Mouse (Mus musculus) thymus, postnatal 25 days (tissue): ENCODE measurements around the gene Idnk.
"Not testable (repeated sequence)": the region's sequence is repeated elsewhere in the genome, so short reads cannot be mapped to it uniquely, and the experiment has no call there.

Experiments
- DNase-seq: peaks from one replicate; pipeline ENCODE4 v3.0.0; 2022

The Idnk gene

GRCm38 (mm10) chr13:58157447-58158098 is at the start of gene Idnk:
Gene Idnk (plus strand): TSS chr13:58157649.
- DNase-seq = peak; percentile 87

- no peak for DNase-seq
Measured at GRCm38 (mm10) chr13:58111306-58111705, 46.1 kb upstream of the Idnk start.

- DNase-seq = no peak
Measured at GRCm38 (mm10) chr13:58112191-58112590, 45.3 kb upstream of the Idnk start.

- no peak for DNase-seq
Measured at GRCm38 (mm10) chr13:58112601-58113041, 44.8 kb upstream of the Idnk start.

- peak; percentile 85 for DNase-seq
Measured at GRCm38 (mm10) chr13:58113061-58113900, 44.2 kb upstream of the Idnk start, which contains the start of gene Klhl3. Gene Klhl3 (minus strand): TSS chr13:58113592.

- no peak for DNase-seq
Measured at GRCm38 (mm10) chr13:58115227-58115626, 42.2 kb upstream of the Idnk start.

GRCm38 (mm10) chr13:58116801-58117200 is 40.6 kb upstream of the Idnk start:
- DNase-seq = no peak

- DNase-seq = peak; percentile 82
Measured at GRCm38 (mm10) chr13:58117318-58118017, 40.0 kb upstream of the Idnk start.

GRCm38 (mm10) chr13:58122786-58123297 is 34.6 kb upstream of the Idnk start:
- DNase-seq = no peak

- DNase-seq = no peak
Measured at GRCm38 (mm10) chr13:58123381-58123780, 34.1 kb upstream of the Idnk start.

GRCm38 (mm10) chr13:58124278-58124677 is 33.2 kb upstream of the Idnk start:
- DNase-seq = no peak

GRCm38 (mm10) chr13:58124989-58125388 is 32.5 kb upstream of the Idnk start:
- no peak for DNase-seq

- DNase-seq = peak; percentile 52
Measured at GRCm38 (mm10) chr13:58126126-58126525, 31.3 kb upstream of the Idnk start.

GRCm38 (mm10) chr13:58126862-58127765 is 30.3 kb upstream of the Idnk start:
- DNase-seq = peak; percentile 53

GRCm38 (mm10) chr13:58127766-58128361 is 29.6 kb upstream of the Idnk start:
- no peak for DNase-seq

GRCm38 (mm10) chr13:58128396-58128767 is 29.1 kb upstream of the Idnk start, which contains the start of gene Hnrnpa0:
Gene Hnrnpa0 (minus strand): TSS chr13:58128556.
- DNase-seq = peak; percentile 95

GRCm38 (mm10) chr13:58128768-58129671 is 28.4 kb upstream of the Idnk start:
- DNase-seq = peak; percentile 94

GRCm38 (mm10) chr13:58129687-58130246 is 27.7 kb upstream of the Idnk start:
- peak; percentile 7 for DNase-seq

- no peak for DNase-seq
Measured at GRCm38 (mm10) chr13:58131692-58132091, 25.8 kb upstream of the Idnk start.

- DNase-seq = not testable (repeated sequence)
Measured at GRCm38 (mm10) chr13:58146603-58147002, 10.8 kb upstream of the Idnk start.
